Mouse (Mus musculus): Measurements from ENCODE around the gene Gm45713.

GRCm38 (mm10) chr7:45127700-45128224, 8.3 kb downstream of the Gm45713 start:
- TF ChIP-seq ZC3H11A (IDR thresholded peaks at IDR 0.05; ENCODE audit: borderline replicate concordance, low read depth, low read length) (no peak), CHD2 (IDR thresholded peaks at IDR 0.05; ENCODE audit: low read depth, low read length) (no peak)

Measured in ES-E14 (cell line).